13 mouse cellular contexts compared by ENCODE assay signal in genomic region chr7:83289915-83290773, GRCm38 (mm10).
DNase-seq lines count a peak whose midpoint lies in the region; ATAC-seq and TF ChIP-seq lines count a peak whose summit lies in the region.
"Had no signal": no experiment of that assay in that cellular context is flagged by ENCODE, and none has a peak within 500 bp of the region (broad histone marks: within the 10 kb centered on the region; RNA-seq: fewer than 3 reads in every experiment).

No protein-coding gene starts in this region.

- H3K27ac ChIP-seq in midbrain, embryonic 11.5 days (ENCODE audit: low read depth, low read length) = no peak overlapping the region
- H3K27ac ChIP-seq in midbrain, embryonic 14.5 days (replicated peaks; ENCODE audit: low read depth, low read length) = no peak overlapping the region
- no peak overlapping the region for H3K27ac ChIP-seq in left cerebral cortex, adult 2 months

- H3K9ac ChIP-seq in midbrain, embryonic 11.5 days (ENCODE audit: low read length) = no peak overlapping the region
- H3K9ac ChIP-seq in midbrain, embryonic 14.5 days (replicated peaks; ENCODE audit: low read length) = no peak overlapping the region

- no peak for ATAC-seq in CD4-positive, CD25-positive, alpha-beta regulatory T cell, adult 4 months
- no peak for ATAC-seq in midbrain, embryonic 11.5 days (ENCODE audit: low FRiP score)
- no peak for ATAC-seq in midbrain, embryonic 14.5 days (ENCODE audit: low FRiP score, low TSS enrichment)

- H3K9me3 ChIP-seq in midbrain, embryonic 11.5 days (ENCODE audit: control insufficient read depth, low read length) = no peaks in the 10 kb centered on the region
- no peaks in the 10 kb centered on the region for H3K9me3 ChIP-seq in midbrain, embryonic 14.5 days (ENCODE audit: control insufficient read depth, low read length)

- DNase-seq in CD4-positive, CD25-positive, alpha-beta regulatory T cell, adult 2 months (ENCODE audit: low read depth, low spot score) = peak; percentile 2
- DNase-seq in midbrain, embryonic 11.5 days (ENCODE audit: low spot score, missing footprints) = peak; percentile 23
- no peak for DNase-seq in midbrain, embryonic 14.5 days
- peak; percentile 13 to 23 for DNase-seq in gastrocnemius, postnatal 36 days
- DNase-seq in skeletal muscle tissue, adult 2 months (ENCODE audit: low read depth, low spot score) = peak; percentile 11
- no peak for DNase-seq in adipocyte (ENCODE audit: low spot score)
- DNase-seq in left cerebral cortex, adult 2 months (ENCODE audit: extremely low spot score in 1 of 2, low spot score in 2 of 2) = no peak
- DNase-seq: adrenal gland, postnatal 10 days; cerebellum, postnatal 25 days; left cerebral cortex, postnatal 4 days; lung, adult 2 months; thymus, postnatal 36 days had no signal

- intact Hi-C loops in gastrocnemius, postnatal 36 days (cut with DNase I) = no loop called here
- intact Hi-C loops in left cerebral cortex, adult 2 months (cut with DNase I) = no loop called here

- TF ChIP-seq CTCF in left cerebral cortex, adult 2 months (IDR thresholded peaks at IDR 0.05) = no peak

- 42% methylated on average over 5 of the region's 5 CpGs for WGBS in midbrain, embryonic 11.5 days
- WGBS in midbrain, embryonic 14.5 days = 41% methylated on average over 5 of the region's 5 CpGs

- no peak overlapping the region for H3K4me2 ChIP-seq in midbrain, embryonic 11.5 days
- no peak overlapping the region for H3K4me2 ChIP-seq in midbrain, embryonic 14.5 days (ENCODE audit: low read length)

- H3K36me3 ChIP-seq in midbrain, embryonic 11.5 days (ENCODE audit: control insufficient read depth, insufficient read depth, low read length) = no peaks in the 10 kb centered on the region
- H3K36me3 ChIP-seq in midbrain, embryonic 14.5 days (ENCODE audit: control insufficient read depth, insufficient read depth, low read length) = no peaks in the 10 kb centered on the region

- no peaks in the 10 kb centered on the region for H3K4me1 ChIP-seq in midbrain, embryonic 11.5 days (ENCODE audit: control insufficient read depth, insufficient read depth, low read length)
- H3K4me1 ChIP-seq in midbrain, embryonic 14.5 days (ENCODE audit: control insufficient read depth, insufficient read depth, low read length) = no peaks in the 10 kb centered on the region; the same call in 1 of the 2 replicates

- no peak overlapping the region for H3K4me3 ChIP-seq in midbrain, embryonic 11.5 days (ENCODE audit: low read depth, low read length)
- H3K4me3 ChIP-seq in midbrain, embryonic 14.5 days (replicated peaks; ENCODE audit: low read depth, low read length) = no peak overlapping the region
- no peak overlapping the region for H3K4me3 ChIP-seq in left cerebral cortex, adult 2 months

- no peaks in the 10 kb centered on the region for H3K27me3 ChIP-seq in midbrain, embryonic 11.5 days (ENCODE audit: control insufficient read depth, insufficient read depth, low read length)
- H3K27me3 ChIP-seq in midbrain, embryonic 14.5 days (ENCODE audit: control insufficient read depth, insufficient read depth, low read length) = no peaks in the 10 kb centered on the region

Comparison
In these comparisons a context has a peak if more than half of its experiments do, and no peak if none do; other contexts are left out.
1. DNase-seq: peak in CD4-positive, CD25-positive, alpha-beta regulatory T cell, adult 2 months (single experiment), midbrain, embryonic 11.5 days (single experiment), gastrocnemius, postnatal 36 days (2 of 2) and skeletal muscle tissue, adult 2 months (single experiment); none in midbrain, embryonic 14.5 days (single experiment), adipocyte (single experiment) and left cerebral cortex, adult 2 months (0 of 2).